Mouse (Mus musculus) G1E (cell line): ENCODE results near the gene Ercc8. TPM values are rescaled to one million over a fixed set of nuclear protein-coding genes. Genes with fewer than 3 reads are reported as not detected.
A peak's percentile ranks its signal among the peaks of the same experiment; 100 is the strongest.

ENCODE experiments used
- ATAC-seq: 2 replicates; pipeline ENCODE4 v1.8.0; 2016; ENCODE audit warnings: mild to moderate bottlenecking; ENCODE audit not compliant: insufficient number of reproducible peaks, poor library complexity, low FRiP score, severe bottlenecking; ENCODE audit errors: extremely low read depth
- DNase-seq: peaks from one replicate; pipeline ENCODE4 v3.0.0; 2012; ENCODE audit warnings: low spot score
- H3K27me3 ChIP-seq: 2 replicates; pipeline ENCODE4 v1.6.1; 2012; ENCODE audit warnings: mild to moderate bottlenecking, low read length, inconsistent platforms; ENCODE audit not compliant: insufficient read depth
- H3K36me3 ChIP-seq: replicated peaks from 2 replicates; pipeline ENCODE3; 2012; ENCODE audit warnings: mild to moderate bottlenecking, inconsistent platforms
- H3K4me1 ChIP-seq: 2 replicates; pipeline ENCODE4 v1.6.1; 2012; ENCODE audit warnings: low read depth, low read length, inconsistent platforms, mixed read lengths; ENCODE audit not compliant: insufficient read depth
- H3K4me3 ChIP-seq: 2 replicates; pipeline ENCODE4 v1.5.1; 2012; ENCODE audit warnings: low read depth, mild to moderate bottlenecking, inconsistent platforms, low read length, moderate library complexity, mixed read lengths
- H3K9me3 ChIP-seq: replicated peaks from 2 replicates; pipeline ENCODE4 v1.6.1; 2012; ENCODE audit warnings: inconsistent platforms
- CTCF ChIP-seq: IDR thresholded peaks from 2 replicates; pipeline ENCODE4 v1.5.1; 2012; ENCODE audit warnings: low read depth, low read length, inconsistent platforms, mixed read lengths
- GATA1 ChIP-seq: IDR thresholded peaks from 2 replicates; pipeline ENCODE4 v1.6.1; 2012; ENCODE audit warnings: borderline replicate concordance, low read length, inconsistent platforms, mixed read lengths
- GATA2 ChIP-seq: IDR thresholded peaks from 2 replicates; pipeline ENCODE4 v1.6.1; 2012; ENCODE audit warnings: low read depth, low read length, inconsistent platforms, borderline replicate concordance
- POLR2AphosphoS5 ChIP-seq: IDR thresholded peaks from 2 replicates; pipeline ENCODE4 v1.6.1; 2012; ENCODE audit warnings: low read depth, low read length, inconsistent platforms; ENCODE audit not compliant: insufficient replicate concordance
- TAL1 ChIP-seq: conservative IDR thresholded peaks from 2 replicates; pipeline ENCODE4 v1.6.1; 2012; ENCODE audit warnings: low read depth, low read length, inconsistent platforms, mixed read lengths
- polyA plus RNA-seq: library from polyadenylated mRNA; stranded (reverse); fragments of >175 nt; gene quantifications from 2 replicates; pipeline ENCODE4 v1.2.3, GENCODE M21; 2012
- total RNA-seq, 2 experiments: library from RNA; stranded (forward) in 1 of 2; stranded (reverse) in 1 of 2; fragments of 200-1000 nt in 1 of 2; fragments of >200 nt in 1 of 2; fragmentation: Nextera tagmentation in 1 of 2; gene quantifications; 2 replicates each; pipeline ENCODE4 v1.2.3; 2014 to 2017

Ercc8 gene
- total RNA-seq (2014; fragmentation: Nextera tagmentation) (10.1 and 12.0 TPM in 2 replicates), total RNA-seq (2017) (11.7 and 13.8 TPM in 2 replicates), polyA plus RNA-seq (2.5 and 4.1 TPM in 2 replicates)

DNA sequence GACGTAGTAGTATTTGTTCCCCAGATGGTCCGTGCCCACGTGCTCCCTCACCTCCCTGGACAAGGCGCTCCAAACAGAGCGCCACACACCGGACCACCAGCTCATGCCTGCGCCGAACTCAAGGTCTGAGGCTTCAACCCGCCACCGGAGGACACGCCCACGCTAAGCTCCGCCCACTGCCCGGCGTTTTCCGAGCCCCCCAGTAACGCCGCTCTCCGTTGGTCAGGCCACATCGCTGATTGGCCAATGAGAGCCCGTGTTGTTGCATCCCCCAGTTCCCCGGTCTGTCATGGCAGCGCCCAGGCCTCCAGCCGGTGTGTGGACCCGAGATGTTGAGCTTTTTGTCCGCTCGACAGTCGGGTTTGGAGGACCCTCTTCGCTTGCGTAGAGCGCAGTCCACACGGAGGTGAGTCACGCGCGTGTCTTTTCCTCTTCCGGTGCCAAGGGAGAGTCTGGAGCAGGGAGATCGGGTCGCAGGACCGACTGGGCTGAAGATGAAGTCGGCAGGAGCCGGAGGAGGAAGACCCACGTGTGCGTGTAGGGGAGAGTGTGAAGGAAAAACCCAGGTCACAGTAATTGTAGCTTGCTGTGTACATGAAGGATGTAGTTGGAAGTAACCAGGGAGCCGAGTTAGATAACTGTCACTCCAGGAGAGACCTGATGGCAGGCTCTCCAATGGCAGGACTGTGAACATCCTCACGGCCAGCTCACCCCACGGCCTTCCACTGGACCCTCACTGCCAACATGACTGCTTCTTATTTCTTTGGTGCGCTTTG, at the start of gene Ercc8, which contains the start of gene Ndufaf2:
TSS of gene Ercc8 (plus strand) at position 267 of the 776 bp plus-strand sequence.
TSS of gene Ndufaf2 (minus strand) at position 159 of the 776 bp plus-strand sequence.
- DNase-seq (peak; percentile 99), ATAC-seq (peak; percentile 98)
- no peaks in the 10 kb centered on the region for H3K9me3 ChIP-seq
- H3K4me3 ChIP-seq: peak within 1 kb of the TSS; percentile 86
- no peak for TF ChIP-seq GATA1
- TF ChIP-seq TAL1: no peak
- TF ChIP-seq POLR2AphosphoS5: no peak
- TF ChIP-seq CTCF: no peak
- TF ChIP-seq GATA2: no peak
- H3K4me1 ChIP-seq: peaks cover 11% of the 10 kb centered on the region
- peaks cover 30% of the 10 kb centered on the region for H3K36me3 ChIP-seq
- no peaks in the 10 kb centered on the region for H3K27me3 ChIP-seq

DNA sequence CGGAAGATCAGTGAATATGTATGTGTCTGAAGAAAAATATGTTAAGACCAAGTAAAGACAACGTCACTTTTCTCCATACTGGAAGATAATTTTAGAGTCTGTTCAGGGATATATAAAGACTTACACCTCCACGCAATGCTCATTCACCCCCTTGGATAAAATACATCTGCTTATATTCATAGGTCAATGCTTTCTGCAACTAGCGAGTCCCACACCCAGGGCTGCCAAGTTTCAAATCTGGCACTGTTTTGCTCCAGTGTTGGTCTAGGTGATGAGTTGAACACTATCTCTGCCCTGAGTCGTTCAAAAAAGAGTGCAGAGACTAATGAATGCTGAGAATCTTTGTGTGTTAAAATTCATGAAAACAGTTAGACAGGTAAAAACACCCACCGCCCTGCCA, 47.6 kb upstream of the Ercc8 start:
- Histone ChIP-seq H3K4me3 (no peak overlapping the region), H3K36me3 (no peaks in the 10 kb centered on the region), H3K27me3 (no peaks in the 10 kb centered on the region), H3K4me1 (no peaks in the 10 kb centered on the region), H3K9me3 (no peaks in the 10 kb centered on the region)
- ATAC-seq (no peak), DNase-seq (no peak)
- TF ChIP-seq GATA1 (no peak), TAL1 (no peak), CTCF (no peak), POLR2AphosphoS5 (no peak), GATA2 (no peak)

DNA sequence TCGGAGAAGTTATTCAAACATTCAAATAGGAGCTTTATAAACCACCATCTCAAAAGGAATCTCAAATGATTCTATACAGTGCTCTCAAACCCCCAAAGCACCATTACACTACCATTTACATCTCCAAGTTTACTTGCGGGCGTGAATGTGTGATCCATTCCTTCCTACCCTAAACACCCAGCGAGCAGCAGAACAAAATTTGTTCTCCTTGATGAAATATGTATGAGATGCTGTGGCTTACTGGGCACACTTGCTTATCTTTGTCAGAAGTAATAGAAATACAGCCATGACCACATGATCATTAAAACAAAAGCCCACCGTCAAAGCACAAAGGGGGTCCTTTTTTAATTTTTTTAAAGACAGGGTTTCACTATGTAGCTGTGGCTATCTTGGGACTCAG, 45.0 kb upstream of the Ercc8 start:
- H3K4me1 ChIP-seq: no peaks in the 10 kb centered on the region
- no peaks in the 10 kb centered on the region for H3K27me3 ChIP-seq
- no peaks in the 10 kb centered on the region for H3K9me3 ChIP-seq
- no peaks in the 10 kb centered on the region for H3K36me3 ChIP-seq
- ATAC-seq (no peak), DNase-seq (no peak)
- H3K4me3 ChIP-seq: no peak overlapping the region
- TF ChIP-seq CTCF: no peak

DNA sequence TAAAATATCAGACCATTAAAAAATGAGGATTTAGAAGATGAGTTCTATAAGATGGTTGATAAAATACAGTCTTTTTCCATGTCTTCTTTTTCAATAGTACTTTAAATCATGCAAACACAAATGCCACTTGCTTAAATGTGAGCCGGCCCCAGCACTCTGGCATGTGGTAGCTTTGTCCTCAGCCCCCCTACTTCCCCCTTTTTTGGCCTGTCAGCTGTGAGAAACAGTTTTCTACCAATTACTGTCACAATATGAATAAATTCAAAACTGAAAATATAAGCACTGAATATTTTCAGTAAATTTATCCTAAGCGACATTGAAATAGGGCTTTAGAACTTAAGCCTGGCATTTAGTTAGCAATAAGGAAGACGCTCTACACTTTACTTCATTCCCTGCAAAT, 44.3 kb upstream of the Ercc8 start:
- Histone ChIP-seq H3K27me3 (no peaks in the 10 kb centered on the region), H3K4me1 (no peaks in the 10 kb centered on the region), H3K4me3 (no peak overlapping the region), H3K9me3 (no peaks in the 10 kb centered on the region), H3K36me3 (peaks cover 4% of the 10 kb centered on the region)
- TF ChIP-seq GATA1 (no peak), GATA2 (no peak), POLR2AphosphoS5 (no peak), TAL1 (no peak), CTCF (no peak)
- DNase-seq: no peak
- no peak for ATAC-seq

DNA sequence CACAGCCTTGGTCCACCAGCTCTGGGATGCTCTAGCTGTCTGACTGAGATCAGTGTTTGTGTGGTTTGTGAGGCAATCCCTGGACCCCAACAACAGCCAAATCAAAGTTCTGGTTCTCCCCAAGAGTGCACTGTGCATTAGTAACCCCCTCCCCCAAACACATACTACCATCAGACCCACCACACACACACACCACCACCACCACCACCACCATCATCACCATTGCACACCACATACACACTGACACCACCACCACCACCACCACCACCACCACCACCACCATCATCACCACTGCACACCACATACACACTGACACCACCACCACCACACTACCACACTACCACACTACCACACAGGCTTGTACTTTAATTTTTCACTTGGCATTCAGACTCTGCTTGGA, 40.9 kb upstream of the Ercc8 start:
- H3K4me1 ChIP-seq: no peaks in the 10 kb centered on the region
- no peak for DNase-seq
- ATAC-seq: no peak
- TF ChIP-seq GATA1 (no peak), TAL1 (no peak), GATA2 (no peak), POLR2AphosphoS5 (no peak), CTCF (no peak)
- peaks cover 11% of the 10 kb centered on the region for H3K36me3 ChIP-seq
- H3K9me3 ChIP-seq: no peaks in the 10 kb centered on the region
- H3K27me3 ChIP-seq: no peaks in the 10 kb centered on the region
- H3K4me3 ChIP-seq: no peak overlapping the region

DNA sequence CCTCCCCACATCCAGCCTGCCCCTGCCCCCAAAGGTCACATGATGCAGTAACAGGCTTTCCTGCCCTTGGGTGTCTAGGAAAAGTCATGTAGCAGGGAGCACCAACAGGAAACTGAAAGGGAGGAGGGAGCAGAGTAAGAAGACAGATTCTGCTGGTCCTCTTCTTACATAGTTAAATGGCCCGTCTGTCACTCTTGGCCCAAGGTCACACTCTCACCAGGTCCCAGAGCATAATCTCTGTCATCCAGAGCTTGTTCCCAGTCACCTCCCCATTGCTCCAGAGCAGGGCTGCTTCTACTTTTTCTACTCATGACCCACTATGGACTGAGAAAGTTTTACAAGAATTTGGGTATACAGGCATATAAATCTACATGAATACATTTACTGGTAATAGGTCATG, 40.3 kb upstream of the Ercc8 start:
- H3K4me3 ChIP-seq: no peak overlapping the region
- no peaks in the 10 kb centered on the region for H3K27me3 ChIP-seq
- TF ChIP-seq POLR2AphosphoS5: no peak
- no peak for TF ChIP-seq TAL1
- no peak for TF ChIP-seq GATA2
- no peak for ATAC-seq
- no peak for DNase-seq
- H3K36me3 ChIP-seq: peaks cover 11% of the 10 kb centered on the region
- H3K4me1 ChIP-seq: no peaks in the 10 kb centered on the region
- H3K9me3 ChIP-seq: no peaks in the 10 kb centered on the region
